Mouse (Mus musculus): ENCODE results near the gene Cbln3. TPM values are rescaled to one million over a fixed set of nuclear protein-coding genes. Genes with fewer than 3 reads are reported as not detected.

Gene Cbln3
- polyA plus RNA-seq (2015; fragmentation: Nextera tagmentation; extraction: Ambion mirVana), result 0.29 and 0.32 TPM in 2 replicates

DNA sequence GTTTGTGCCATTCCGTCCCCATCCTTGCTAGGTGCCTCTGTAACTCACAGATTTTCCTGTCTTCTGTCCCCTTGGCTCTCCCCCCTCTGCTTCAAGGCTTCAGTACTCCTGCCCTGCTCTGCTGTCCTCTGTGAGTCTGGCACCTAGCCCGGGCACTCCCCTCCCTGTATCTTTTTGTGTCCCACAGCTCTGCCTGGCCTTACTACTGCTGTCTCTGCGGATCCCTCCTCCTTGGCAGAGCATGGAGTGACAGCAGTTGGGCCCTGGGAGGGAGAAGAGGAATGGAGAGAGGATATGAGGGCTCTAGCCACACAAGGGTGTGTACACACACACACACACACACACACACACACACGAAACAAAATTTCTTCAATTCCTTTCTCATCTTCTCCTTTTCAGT lies at the start of gene Cbln3:
Gene Cbln3, minus strand, starts transcription at position 227 of the 400 bp plus-strand sequence.
- Histone ChIP-seq H3K9ac (replicated peaks) (peak within 1 kb of the TSS; percentile 82), H3K4me3 (peak within 1 kb of the TSS; percentile 82), H3K4me2 (replicated peaks) (peak within 1 kb of the TSS; percentile 79), H3K27ac (replicated peaks) (peak within 1 kb of the TSS; percentile 73), H3K4me1 (peaks cover 21% of the 10 kb centered on the region), H3K27me3 (no peaks in the 10 kb centered on the region), H3K9me3 (no peaks in the 10 kb centered on the region), H3K36me3 (peaks cover 11% of the 10 kb centered on the region)
- ATAC-seq (replicated peaks), result peak; percentile 36
- 17% methylated on average over 4 of the region's 4 CpGs for WGBS

- 54% methylated on average over 7 of the region's 7 CpGs for WGBS
- no peaks in the 10 kb centered on the region for H3K9me3 ChIP-seq
- H3K36me3 ChIP-seq, result no peaks in the 10 kb centered on the region
- ATAC-seq (replicated peaks), result no peak
- H3K4me3 ChIP-seq, result no peak overlapping the region
- H3K4me2 ChIP-seq (replicated peaks), result no peak overlapping the region
- no peaks in the 10 kb centered on the region for H3K4me1 ChIP-seq
- H3K9ac ChIP-seq (replicated peaks), result no peak overlapping the region
- H3K27me3 ChIP-seq, result no peaks in the 10 kb centered on the region
- no peak overlapping the region for H3K27ac ChIP-seq (replicated peaks)
These were observed 49.4 kb upstream of the Cbln3 start for GRCm38 (mm10) chr14:55933586-55933985.

DNA sequence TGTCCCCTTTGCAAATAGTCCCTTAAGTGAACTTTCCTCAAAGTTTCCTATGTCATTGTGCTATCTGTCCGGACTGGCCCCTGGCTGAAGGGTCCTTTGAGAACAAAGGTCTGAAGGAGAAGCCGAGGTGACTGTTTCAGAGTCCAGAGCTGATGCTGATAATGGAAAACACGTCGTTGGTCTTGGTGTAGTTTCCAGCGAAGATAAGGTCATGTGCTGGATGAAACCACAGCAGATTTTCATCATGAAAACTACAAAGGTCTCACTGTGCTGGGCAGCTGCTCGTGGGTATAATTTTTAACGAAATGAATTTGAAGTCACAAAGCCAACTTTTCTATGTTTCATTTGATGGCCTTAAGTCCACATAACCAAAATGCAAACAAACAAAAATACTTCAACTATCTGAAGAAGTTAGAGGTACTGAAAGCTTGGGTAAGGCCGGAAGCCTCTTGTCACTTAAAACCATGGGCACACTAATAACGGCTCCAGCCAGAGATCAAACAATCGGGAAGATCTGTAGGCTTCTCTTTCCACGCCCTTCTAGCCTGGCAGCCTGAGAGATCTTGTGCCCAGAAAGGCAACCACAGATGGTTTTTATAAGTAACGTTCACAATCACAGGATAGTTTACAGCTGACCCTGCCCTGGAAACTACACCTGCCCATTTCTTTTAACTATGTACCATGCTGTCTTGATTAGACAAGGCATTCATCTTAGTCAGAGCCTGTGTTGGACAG lies 45.2 kb upstream of the Cbln3 start:
- no peak overlapping the region for H3K9ac ChIP-seq (replicated peaks)
- H3K4me3 ChIP-seq, result no peak overlapping the region
- H3K4me1 ChIP-seq, result no peaks in the 10 kb centered on the region
- no peaks in the 10 kb centered on the region for H3K36me3 ChIP-seq
- no peaks in the 10 kb centered on the region for H3K27me3 ChIP-seq
- 87% methylated on average over 12 of the region's 12 CpGs for WGBS
- H3K27ac ChIP-seq (replicated peaks), result no peak overlapping the region
- no peaks in the 10 kb centered on the region for H3K9me3 ChIP-seq
- no peak for ATAC-seq (replicated peaks)
- no peak overlapping the region for H3K4me2 ChIP-seq (replicated peaks)

DNA sequence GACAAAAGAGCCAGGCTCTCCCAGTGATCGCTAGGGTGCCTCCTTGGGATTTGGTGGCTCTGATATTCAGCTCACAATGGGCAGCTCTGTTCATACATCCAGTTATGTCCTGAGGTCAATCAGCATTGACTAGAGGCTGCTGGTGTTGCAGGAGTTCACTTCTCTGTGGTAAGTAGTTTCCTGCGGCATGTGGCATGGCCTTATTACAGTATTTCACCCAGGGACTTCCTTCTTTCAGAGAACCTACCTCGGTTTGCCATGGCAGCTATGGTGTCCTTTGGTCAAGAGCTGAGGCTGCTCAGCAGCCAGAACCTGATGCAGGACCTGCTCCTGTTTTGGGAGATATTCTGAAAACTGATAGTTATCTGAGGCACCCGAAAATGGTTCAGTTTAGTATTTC lies 42.7 kb upstream of the Cbln3 start:
- H3K27ac ChIP-seq (replicated peaks), result no peak overlapping the region
- no peak overlapping the region for H3K4me2 ChIP-seq (replicated peaks)
- H3K36me3 ChIP-seq, result no peaks in the 10 kb centered on the region
- no peaks in the 10 kb centered on the region for H3K4me1 ChIP-seq
- H3K9me3 ChIP-seq, result no peaks in the 10 kb centered on the region
- H3K9ac ChIP-seq (replicated peaks), result no peak overlapping the region
- no peaks in the 10 kb centered on the region for H3K27me3 ChIP-seq
- H3K4me3 ChIP-seq, result no peak overlapping the region
- WGBS, result 87% methylated on average over 4 of the region's 4 CpGs
- ATAC-seq (replicated peaks), result no peak

DNA sequence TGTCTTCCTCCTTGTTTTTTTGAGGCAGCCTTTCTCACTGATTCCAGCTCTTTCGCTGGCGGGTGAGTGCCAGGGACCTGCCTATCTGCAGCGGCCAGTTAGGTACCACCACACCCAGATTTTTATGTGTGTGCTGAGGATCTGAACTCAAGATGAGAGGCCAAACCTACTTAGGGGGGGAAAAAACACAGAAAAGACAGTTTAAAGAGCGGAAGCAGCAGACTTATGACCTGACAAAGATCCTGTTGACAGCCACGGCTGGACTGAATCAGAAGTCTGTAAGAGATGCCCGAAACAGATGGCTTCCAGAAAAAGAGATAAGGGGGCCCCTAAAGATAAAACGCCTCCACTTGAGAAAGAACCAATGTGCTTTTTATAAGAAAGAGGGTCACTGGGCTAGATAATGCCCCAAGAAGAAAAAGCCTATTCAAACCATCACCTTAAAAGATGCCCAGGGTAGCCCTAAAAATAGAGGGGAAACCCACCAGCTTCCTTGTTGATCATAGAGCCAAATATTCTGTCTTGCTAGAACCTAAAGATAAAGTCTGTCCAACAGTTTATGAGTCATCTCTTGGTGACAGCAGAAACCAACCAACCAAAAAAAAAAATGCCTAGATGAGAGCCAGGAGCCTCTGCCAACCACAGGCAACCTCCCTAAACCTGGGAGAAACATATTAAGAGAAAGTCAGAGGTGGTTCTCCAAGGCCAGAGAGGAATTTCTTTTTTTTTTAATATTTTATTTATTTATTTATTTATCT lies 38.5 kb upstream of the Cbln3 start:
- Histone ChIP-seq H3K9ac (replicated peaks) (no peak overlapping the region), H3K27me3 (no peaks in the 10 kb centered on the region), H3K36me3 (no peaks in the 10 kb centered on the region), H3K4me3 (no peak overlapping the region), H3K27ac (replicated peaks) (no peak overlapping the region), H3K9me3 (no peaks in the 10 kb centered on the region), H3K4me2 (replicated peaks) (no peak overlapping the region), H3K4me1 (no peaks in the 10 kb centered on the region)
- WGBS, result 83% methylated on average over 7 of the region's 7 CpGs
- no peak for ATAC-seq (replicated peaks)

- no peak overlapping the region for H3K27ac ChIP-seq (replicated peaks)
- 40% methylated on average over 14 of the region's 14 CpGs for whole genome bisulfite sequencing
These were observed 34.3 kb upstream of the Cbln3 start for GRCm38 (mm10) chr14:55918240-55919082.

DNA sequence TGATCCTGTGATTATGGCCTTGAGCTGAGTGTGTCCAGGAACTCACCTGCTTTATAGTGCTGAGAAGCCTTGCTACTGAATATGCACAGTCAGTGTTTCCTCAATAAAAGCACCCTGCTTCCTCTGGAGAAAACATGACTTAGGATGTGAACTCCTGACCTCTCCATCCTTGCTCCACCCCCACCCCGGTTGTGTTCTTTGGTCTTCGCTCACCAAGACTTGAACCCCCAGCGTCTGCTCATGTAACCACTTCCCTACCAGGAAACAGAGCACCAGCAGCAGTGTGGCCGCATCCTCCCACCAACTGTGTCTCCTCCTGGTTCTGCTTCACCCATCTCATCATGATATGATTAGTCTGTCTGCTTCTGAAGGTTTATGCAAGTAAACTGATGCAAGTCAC lies 29.2 kb upstream of the Cbln3 start:
- no peak for ATAC-seq (replicated peaks)
- Histone ChIP-seq H3K4me2 (replicated peaks) (no peak overlapping the region), H3K9ac (replicated peaks) (no peak overlapping the region), H3K36me3 (no peaks in the 10 kb centered on the region), H3K9me3 (no peaks in the 10 kb centered on the region), H3K27me3 (no peaks in the 10 kb centered on the region), H3K4me3 (no peak overlapping the region), H3K4me1 (no peaks in the 10 kb centered on the region), H3K27ac (replicated peaks) (no peak overlapping the region)
- WGBS, result 63% methylated on average over 4 of the region's 4 CpGs

More at GRCm38 (mm10) chr14:55918240-55919082, 34.3 kb upstream of the Cbln3 start:
- peak; percentile 85 for ATAC-seq (replicated peaks)
- H3K4me2 ChIP-seq (replicated peaks), result peak overlapping the region; percentile 12; the same call in 1 of the 2 replicates
- no peaks in the 10 kb centered on the region for H3K36me3 ChIP-seq
- H3K9ac ChIP-seq (replicated peaks), result 0 out of 2 replicates have a peak overlapping the region, but pooled peaks have one; percentile 1
- no peaks in the 10 kb centered on the region for H3K27me3 ChIP-seq
- H3K9me3 ChIP-seq, result no peaks in the 10 kb centered on the region
- no peaks in the 10 kb centered on the region for H3K4me1 ChIP-seq
- no peak overlapping the region for H3K4me3 ChIP-seq

GRCm38 (mm10) chr14:55905518-55905917 lies 21.3 kb upstream of the Cbln3 start:
- no peak overlapping the region for H3K27ac ChIP-seq (replicated peaks)
- peaks cover 7% of the 10 kb centered on the region for H3K4me1 ChIP-seq
- H3K9me3 ChIP-seq, result no peaks in the 10 kb centered on the region
- H3K27me3 ChIP-seq, result no peaks in the 10 kb centered on the region
- H3K9ac ChIP-seq (replicated peaks), result no peak overlapping the region
- no peak overlapping the region for H3K4me3 ChIP-seq
- no peaks in the 10 kb centered on the region for H3K36me3 ChIP-seq
- no peak for ATAC-seq (replicated peaks)
- 42% methylated on average over 1 of the region's 1 CpGs for WGBS
- H3K4me2 ChIP-seq (replicated peaks), result no peak overlapping the region

GRCm38 (mm10) chr14:55900414-55900755 lies 16.2 kb upstream of the Cbln3 start:
- Histone ChIP-seq H3K4me3 (peak overlapping the region; percentile 50), H3K27ac (replicated peaks) (peak overlapping the region; percentile 77), H3K4me2 (replicated peaks) (peak overlapping the region; percentile 88), H3K9me3 (no peaks in the 10 kb centered on the region), H3K4me1 (peaks cover 16% of the 10 kb centered on the region), H3K9ac (replicated peaks) (peak overlapping the region; percentile 77), H3K27me3 (no peaks in the 10 kb centered on the region), H3K36me3 (peaks cover 22% of the 10 kb centered on the region)
- ATAC-seq (replicated peaks), result no peak
- 8% methylated on average over 12 of the region's 12 CpGs for WGBS

GRCm38 (mm10) chr14:55899701-55900413 lies 15.7 kb upstream of the Cbln3 start, which contains the start of gene Sdr39u1:
Gene Sdr39u1 (minus strand): TSS chr14:55900293.
- ATAC-seq (replicated peaks), result peak; percentile 96
- peaks cover 27% of the 10 kb centered on the region for H3K36me3 ChIP-seq
- 4% methylated on average over 39 of the region's 39 CpGs for WGBS

DNA sequence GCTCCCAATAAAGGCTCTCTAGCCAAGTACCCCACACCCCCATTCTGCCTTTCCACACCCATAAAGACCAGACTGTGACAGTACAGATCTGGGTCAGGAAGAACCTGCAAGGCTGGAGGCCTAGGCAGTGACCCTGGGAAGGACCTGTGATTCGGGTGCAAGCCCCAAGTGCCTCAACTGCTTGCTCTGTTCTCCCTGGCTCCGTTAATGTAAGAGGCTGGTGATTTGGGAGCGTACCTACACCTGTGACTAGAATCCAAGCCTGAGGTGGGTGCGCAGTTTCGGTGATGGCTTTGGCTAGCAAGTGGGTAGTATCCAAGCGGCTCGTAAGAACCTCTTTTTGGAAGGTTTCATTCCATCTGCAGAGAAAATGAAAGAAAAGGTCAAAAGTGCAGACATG lies 14.8 kb upstream of the Cbln3 start:
- H3K9ac ChIP-seq (replicated peaks), result no peak overlapping the region
- 92% methylated on average over 7 of the region's 7 CpGs for WGBS
- no peak overlapping the region for H3K27ac ChIP-seq (replicated peaks)
- ATAC-seq (replicated peaks), result no peak
- H3K4me3 ChIP-seq, result peak overlapping the region; percentile 50; the same call in 1 of the 2 replicates
- H3K4me2 ChIP-seq (replicated peaks), result peak overlapping the region; percentile 88; the same call in 1 of the 2 replicates
- H3K4me1 ChIP-seq, result peaks cover 16% of the 10 kb centered on the region
- no peaks in the 10 kb centered on the region for H3K9me3 ChIP-seq
- peaks cover 36% of the 10 kb centered on the region for H3K36me3 ChIP-seq
- H3K27me3 ChIP-seq, result no peaks in the 10 kb centered on the region

More at GRCm38 (mm10) chr14:55899701-55900413, 15.7 kb upstream of the Cbln3 start, which contains the start of gene Sdr39u1:
- H3K4me3 ChIP-seq, result peak within 1 kb of the TSS; percentile 50
- peak within 1 kb of the TSS; percentile 77 for H3K27ac ChIP-seq (replicated peaks)
- H3K9ac ChIP-seq (replicated peaks), result peak within 1 kb of the TSS; percentile 77
- peak within 1 kb of the TSS; percentile 88 for H3K4me2 ChIP-seq (replicated peaks)
- H3K27me3 ChIP-seq, result no peaks in the 10 kb centered on the region
- H3K4me1 ChIP-seq, result peaks cover 16% of the 10 kb centered on the region
- no peaks in the 10 kb centered on the region for H3K9me3 ChIP-seq

Measured in forebrain, embryonic 15.5 days (tissue).